Mouse (Mus musculus) limb, embryonic 10.5 days (tissue): ENCODE data around the gene Ggact. TPM values are rescaled to one million over a fixed set of nuclear protein-coding genes. Genes with fewer than 3 reads are reported as not detected.

Experiments
- DNase-seq: peaks from one replicate; pipeline ENCODE4 v3.0.0-alpha.2; 2017; ENCODE audit warnings: low spot score
- H3K27ac ChIP-seq: fragments of 300-500 bp; sonication (generic); 2 replicates; pipeline ENCODE4 v1.5.1; 2016; ENCODE audit warnings: mild to moderate bottlenecking
- H3K27me3 ChIP-seq: fragments of 300-500 bp; sonication (generic); 2 replicates; pipeline ENCODE4 v1.6.1; 2016; ENCODE audit warnings: low read depth, mild to moderate bottlenecking; ENCODE audit not compliant: poor library complexity, severe bottlenecking
- H3K36me3 ChIP-seq: fragments of 300-500 bp; sonication (generic); 2 replicates; pipeline ENCODE4 v1.6.1; 2016; ENCODE audit warnings: mild to moderate bottlenecking, moderate library complexity
- H3K4me1 ChIP-seq: fragments of 300-500 bp; sonication (generic); 2 replicates; pipeline ENCODE4 v1.6.1; 2016
- H3K4me3 ChIP-seq: fragments of 300-500 bp; sonication (generic); 2 replicates; pipeline ENCODE4 v1.5.1; 2016; ENCODE audit warnings: mild to moderate bottlenecking, moderate library complexity
- H3K9me3 ChIP-seq: fragments of 300-500 bp; sonication (generic); replicated peaks from 2 replicates; pipeline ENCODE4 v1.6.1; 2016; ENCODE audit warnings: mild to moderate bottlenecking
- WGBS: fragments of 180-500 bp; shearing (Covaris S2); methylation state at CpG from one replicate; pipeline ENCODE4 v1.1.7; 2016; 5-methylcytosine and 5-hydroxymethylcytosine counted together
- polyA plus RNA-seq: library from polyadenylated mRNA; unstranded; fragments of >200 nt; fragmentation: Nextera tagmentation; extraction: Ambion mirVana; gene quantifications from 2 replicates; pipeline ENCODE4 v1.2.1, GENCODE M21; 2016

Ggact gene
- polyA plus RNA-seq, 1 experiment from 2014 or later = 8.0 TPM

- no peak for DNase-seq
- Histone ChIP-seq H3K9me3 (no peaks in the 10 kb centered on the region), H3K36me3 (no peaks in the 10 kb centered on the region), H3K27ac (no peak overlapping the region), H3K4me1 (peaks cover 17% of the 10 kb centered on the region), H3K4me3 (no peak overlapping the region), H3K27me3 (no peaks in the 10 kb centered on the region)
- 63% methylated on average over 2 of the region's 2 CpGs for WGBS
Observed at GRCm38 (mm10) chr14:122837018-122837417, 76.5 kb downstream of the Ggact start.

- Histone ChIP-seq H3K27me3 (no peaks in the 10 kb centered on the region), H3K4me3 (no peak overlapping the region), H3K9me3 (no peaks in the 10 kb centered on the region), H3K27ac (no peak overlapping the region), H3K36me3 (no peaks in the 10 kb centered on the region), H3K4me1 (peaks cover 17% of the 10 kb centered on the region)
- DNase-seq = no peak
- 12% methylated on average over 4 of the region's 4 CpGs for whole genome bisulfite sequencing
Observed at GRCm38 (mm10) chr14:122836221-122836620, 77.3 kb downstream of the Ggact start.

- no peaks in the 10 kb centered on the region for H3K36me3 ChIP-seq
- DNase-seq = no peak
- H3K27ac ChIP-seq = no peak overlapping the region; the same call in 1 of the 2 replicates
- peaks cover 17% of the 10 kb centered on the region for H3K4me1 ChIP-seq
- H3K4me3 ChIP-seq = no peak overlapping the region
- H3K27me3 ChIP-seq = no peaks in the 10 kb centered on the region
- WGBS = 34% methylated on average over 7 of the region's 7 CpGs
- no peaks in the 10 kb centered on the region for H3K9me3 ChIP-seq
Observed at GRCm38 (mm10) chr14:122835487-122836190, 77.9 kb downstream of the Ggact start.

- WGBS = 74% methylated on average over 1 of the region's 1 CpGs
- DNase-seq = no peak
- Histone ChIP-seq H3K36me3 (no peaks in the 10 kb centered on the region), H3K4me1 (peaks cover 17% of the 10 kb centered on the region), H3K27me3 (no peaks in the 10 kb centered on the region), H3K27ac (no peak overlapping the region), H3K4me3 (no peak overlapping the region), H3K9me3 (no peaks in the 10 kb centered on the region)
Observed at GRCm38 (mm10) chr14:122834753-122835152, 78.8 kb downstream of the Ggact start.

- H3K4me1 ChIP-seq = peaks cover 17% of the 10 kb centered on the region
- no peaks in the 10 kb centered on the region for H3K9me3 ChIP-seq
- no peak for DNase-seq
- no peaks in the 10 kb centered on the region for H3K27me3 ChIP-seq
- H3K4me3 ChIP-seq = no peak overlapping the region
- WGBS = 90% methylated on average over 3 of the region's 3 CpGs
- H3K36me3 ChIP-seq = no peaks in the 10 kb centered on the region
- no peak overlapping the region for H3K27ac ChIP-seq
Observed at GRCm38 (mm10) chr14:122833666-122834065, 79.9 kb downstream of the Ggact start.

GRCm38 (mm10) chr14:122830433-122830832 lies 83.1 kb downstream of the Ggact start:
- H3K4me3 ChIP-seq = no peak overlapping the region
- WGBS = 90% methylated on average over 1 of the region's 1 CpGs
- H3K36me3 ChIP-seq = no peaks in the 10 kb centered on the region
- H3K27ac ChIP-seq = no peak overlapping the region
- peaks cover 5% of the 10 kb centered on the region for H3K4me1 ChIP-seq
- DNase-seq = no peak
- no peaks in the 10 kb centered on the region for H3K9me3 ChIP-seq
- no peaks in the 10 kb centered on the region for H3K27me3 ChIP-seq

GRCm38 (mm10) chr14:122825464-122825863 lies 88.1 kb downstream of the Ggact start:
- H3K36me3 ChIP-seq = no peaks in the 10 kb centered on the region
- H3K4me3 ChIP-seq = no peak overlapping the region
- no peaks in the 10 kb centered on the region for H3K27me3 ChIP-seq
- no peak for DNase-seq
- no peaks in the 10 kb centered on the region for H3K4me1 ChIP-seq
- H3K27ac ChIP-seq = no peak overlapping the region
- WGBS = 97% methylated on average over 2 of the region's 2 CpGs
- no peaks in the 10 kb centered on the region for H3K9me3 ChIP-seq

- Histone ChIP-seq H3K4me3 (no peak overlapping the region), H3K4me1 (peaks cover 6% of the 10 kb centered on the region), H3K9me3 (no peaks in the 10 kb centered on the region), H3K27me3 (no peaks in the 10 kb centered on the region), H3K27ac (no peak overlapping the region), H3K36me3 (no peaks in the 10 kb centered on the region)
- no peak for DNase-seq
- WGBS = 80% methylated on average over 2 of the region's 2 CpGs
Observed at GRCm38 (mm10) chr14:122823791-122824190, 89.8 kb downstream of the Ggact start.

- H3K27ac ChIP-seq = no peak overlapping the region
- no peak for DNase-seq
- no peak overlapping the region for H3K4me3 ChIP-seq
- H3K36me3 ChIP-seq = no peaks in the 10 kb centered on the region
- H3K9me3 ChIP-seq = no peaks in the 10 kb centered on the region
- H3K27me3 ChIP-seq = no peaks in the 10 kb centered on the region
- H3K4me1 ChIP-seq = peaks cover 6% of the 10 kb centered on the region
- WGBS = 87% methylated on average over 3 of the region's 3 CpGs
Observed at GRCm38 (mm10) chr14:122821002-122821401, 92.6 kb downstream of the Ggact start.

- DNase-seq = no peak
Observed at GRCm38 (mm10) chr14:122800296-122800695, 113.3 kb downstream of the Ggact start.

GRCm38 (mm10) chr14:122793368-122793767 lies 120.2 kb downstream of the Ggact start:
- no peak overlapping the region for H3K4me3 ChIP-seq
- H3K9me3 ChIP-seq = no peaks in the 10 kb centered on the region
- H3K27me3 ChIP-seq = no peaks in the 10 kb centered on the region
- H3K4me1 ChIP-seq = no peaks in the 10 kb centered on the region
- no peak for DNase-seq
- H3K27ac ChIP-seq = no peak overlapping the region
- no peaks in the 10 kb centered on the region for H3K36me3 ChIP-seq
- WGBS = 90% methylated on average over 4 of the region's 4 CpGs

More at GRCm38 (mm10) chr14:122800296-122800695, 113.3 kb downstream of the Ggact start:
- Histone ChIP-seq H3K36me3 (no peaks in the 10 kb centered on the region), H3K4me3 (no peak overlapping the region), H3K4me1 (no peaks in the 10 kb centered on the region), H3K9me3 (no peaks in the 10 kb centered on the region), H3K27ac (no peak overlapping the region), H3K27me3 (no peaks in the 10 kb centered on the region)
- 89% methylated on average over 4 of the region's 4 CpGs for WGBS

- Histone ChIP-seq H3K9me3 (no peaks in the 10 kb centered on the region), H3K27ac (no peak overlapping the region), H3K4me1 (no peaks in the 10 kb centered on the region), H3K27me3 (no peaks in the 10 kb centered on the region), H3K4me3 (no peak overlapping the region), H3K36me3 (no peaks in the 10 kb centered on the region)
- DNase-seq = no peak
- 90% methylated on average over 7 of the region's 7 CpGs for WGBS
Observed at GRCm38 (mm10) chr14:122790111-122790510, 123.4 kb downstream of the Ggact start.

- no peaks in the 10 kb centered on the region for H3K4me1 ChIP-seq
- WGBS = 86% methylated on average over 2 of the region's 2 CpGs
- no peaks in the 10 kb centered on the region for H3K9me3 ChIP-seq
- H3K4me3 ChIP-seq = no peak overlapping the region
- no peak overlapping the region for H3K27ac ChIP-seq
- H3K27me3 ChIP-seq = no peaks in the 10 kb centered on the region
- DNase-seq = no peak
- H3K36me3 ChIP-seq = no peaks in the 10 kb centered on the region
Observed at GRCm38 (mm10) chr14:122788199-122788598, 125.4 kb downstream of the Ggact start.

- no peak overlapping the region for H3K4me3 ChIP-seq
- no peak for DNase-seq
- WGBS = 88% methylated on average over 4 of the region's 4 CpGs
- no peaks in the 10 kb centered on the region for H3K36me3 ChIP-seq
- H3K27me3 ChIP-seq = no peaks in the 10 kb centered on the region
- H3K27ac ChIP-seq = no peak overlapping the region
- H3K9me3 ChIP-seq = no peaks in the 10 kb centered on the region
- no peaks in the 10 kb centered on the region for H3K4me1 ChIP-seq
Observed at GRCm38 (mm10) chr14:122784701-122785100, 128.9 kb downstream of the Ggact start.
